Mouse (Mus musculus): ENCODE results near the gene Zfp37.
"Not testable (repeated sequence)": the region's sequence is repeated elsewhere in the genome, so short reads cannot be mapped to it uniquely, and the experiment has no call there.

Zfp37 gene

DNA sequence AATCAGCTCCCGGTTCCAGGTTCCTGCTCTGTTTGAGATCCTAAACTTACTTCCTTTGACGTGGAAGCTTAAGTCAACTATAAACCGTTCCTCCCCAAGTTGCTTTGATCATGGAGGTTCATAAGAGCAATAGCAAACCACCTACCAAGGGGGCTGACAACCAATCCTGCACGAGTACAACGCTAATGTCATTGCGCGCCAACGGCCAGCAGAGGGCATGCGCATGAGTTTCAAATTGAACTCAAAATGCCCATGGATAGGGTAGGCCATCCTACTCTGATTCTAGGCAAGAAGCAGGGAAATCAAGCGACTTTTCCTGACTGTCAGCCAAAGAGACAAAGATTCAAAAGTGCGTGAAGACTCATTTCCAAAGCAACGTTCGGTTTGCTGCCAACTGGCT, at the start of gene Zfp37:
Gene Zfp37, minus strand, starts transcription at position 279 of the 400 bp plus-strand sequence.
- DNase-seq, result peak; percentile 35

DNA sequence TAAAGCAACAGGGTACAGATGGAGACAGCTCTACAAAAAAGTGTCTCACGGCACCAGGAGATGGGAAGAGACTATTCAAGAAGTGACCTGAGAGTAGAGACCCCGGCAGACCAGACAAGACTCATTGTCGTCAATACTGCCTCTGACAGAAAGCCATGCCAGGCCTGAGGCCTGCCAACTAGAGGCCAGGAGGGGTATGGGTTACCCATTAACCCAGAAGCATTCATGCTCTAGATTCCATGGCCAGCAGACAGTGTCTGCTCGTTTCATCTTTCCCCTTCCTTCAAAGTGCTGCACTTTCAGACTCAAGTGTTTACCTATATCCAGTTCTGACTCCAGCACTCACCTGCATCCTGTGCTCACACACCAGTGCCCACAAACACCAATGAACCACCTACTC, 47.2 kb upstream of the Zfp37 start:
- no peak for DNase-seq

DNA sequence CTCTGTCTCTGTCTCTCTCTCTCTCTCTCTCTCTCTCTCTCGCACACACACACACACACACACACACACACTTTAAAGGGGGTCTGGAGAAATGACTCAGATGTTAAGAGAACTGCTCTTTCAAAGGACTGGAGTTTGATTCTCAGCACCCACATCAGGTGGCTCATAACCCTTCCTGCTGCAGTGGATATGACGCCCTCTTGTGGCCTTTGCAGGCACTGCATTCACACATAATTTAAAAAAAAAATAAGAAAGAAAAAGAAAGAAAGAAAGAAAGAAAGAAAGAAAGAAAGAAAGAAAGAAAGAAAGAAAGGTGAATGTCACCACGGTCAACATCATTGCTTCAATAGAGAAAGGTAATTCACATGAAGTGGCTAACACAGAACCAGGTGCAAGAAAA, 46.4 kb upstream of the Zfp37 start:
- no peak for DNase-seq

DNA sequence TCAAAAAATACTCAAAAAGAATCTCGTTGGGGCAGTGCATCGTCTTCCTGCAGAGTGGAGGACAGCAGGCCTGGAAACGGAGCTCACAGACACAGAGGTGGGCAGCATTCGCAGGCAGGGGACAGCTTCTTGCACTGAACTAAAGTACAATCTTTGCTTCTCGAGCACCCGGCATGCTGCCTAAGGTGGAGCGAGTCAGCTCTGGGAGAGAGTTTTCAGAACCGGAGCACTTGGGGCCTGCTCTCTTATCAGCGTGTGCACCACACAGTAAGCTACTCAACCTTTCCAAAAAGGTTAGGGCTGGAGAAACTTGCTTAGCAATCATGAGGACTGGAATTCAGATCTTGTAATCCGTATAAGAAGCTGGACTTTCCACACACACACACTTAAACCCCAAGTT, 45.8 kb upstream of the Zfp37 start:
- no peak for DNase-seq

DNA sequence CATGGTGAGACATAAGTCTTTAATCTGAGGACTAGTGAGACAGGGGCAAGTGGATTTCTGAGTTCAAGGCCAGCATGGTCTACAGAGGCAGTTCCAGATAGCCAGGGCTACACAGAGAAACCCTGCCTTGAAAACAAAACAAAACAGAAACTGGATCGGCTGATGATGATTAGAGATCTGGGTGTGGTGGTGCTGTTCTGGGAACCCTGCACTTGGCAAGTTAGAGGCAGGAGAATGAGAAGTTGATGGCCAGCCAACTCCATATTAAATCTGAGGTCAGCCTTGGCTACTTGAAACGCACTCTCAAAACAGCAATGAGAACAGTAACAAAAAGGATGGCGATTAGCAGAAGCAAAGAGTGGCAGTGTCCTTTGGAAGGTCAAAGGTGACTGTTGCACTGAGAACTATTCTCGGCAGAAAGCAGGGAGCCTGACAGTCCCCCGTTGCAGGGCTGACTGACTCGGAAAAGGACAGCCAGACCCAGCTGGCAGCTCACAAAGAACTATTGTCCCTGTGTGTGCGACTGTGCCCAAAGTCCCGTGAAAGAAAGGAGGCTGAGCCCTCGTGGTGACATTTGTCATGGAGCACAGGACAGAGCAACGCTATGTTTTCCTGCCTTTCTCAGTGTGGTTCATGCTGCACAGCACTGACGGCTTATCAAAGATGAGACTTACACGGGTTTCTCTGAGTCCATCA, 44.1 kb upstream of the Zfp37 start:
- DNase-seq, result no peak

DNA sequence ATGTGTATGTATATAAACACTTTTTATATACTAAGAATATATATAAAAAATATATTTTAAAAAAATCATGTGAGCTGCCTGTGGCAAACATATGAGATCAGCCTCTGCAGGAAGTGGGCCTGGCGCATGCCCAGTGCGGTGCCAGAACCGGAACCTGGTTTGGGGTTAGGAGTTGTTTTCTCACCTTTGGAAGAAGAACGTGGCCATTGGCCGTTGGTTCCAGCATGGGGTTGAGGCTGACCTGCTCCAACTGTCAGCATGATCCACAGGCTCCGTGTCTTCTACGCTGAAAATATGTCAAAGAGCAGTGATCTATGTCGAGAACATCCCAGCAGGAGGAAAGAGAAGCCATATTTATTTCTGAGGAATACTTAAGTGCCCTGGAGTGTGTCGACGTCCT, 43.1 kb upstream of the Zfp37 start:
- no peak for DNase-seq

DNA sequence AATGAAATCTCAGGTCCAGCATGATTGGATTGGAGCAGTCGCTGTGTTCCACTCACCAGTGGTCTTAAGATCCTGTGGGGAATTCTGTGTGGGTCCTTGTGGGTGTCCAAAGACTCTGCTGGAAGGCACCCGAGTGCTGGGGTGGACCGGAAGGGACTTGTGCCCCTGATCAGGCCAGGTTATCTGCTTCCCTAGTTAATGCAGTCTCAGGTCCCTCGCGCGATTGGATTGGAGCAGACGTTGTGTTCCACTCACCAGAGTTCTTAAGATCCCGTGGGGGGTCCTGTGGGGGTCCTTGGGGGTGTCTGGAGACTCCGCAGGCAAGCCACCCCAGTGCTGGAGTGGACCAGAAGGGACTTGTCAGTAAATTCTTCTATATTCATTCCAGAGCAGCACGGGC, 41.8 kb upstream of the Zfp37 start:
- no peak for DNase-seq

DNA sequence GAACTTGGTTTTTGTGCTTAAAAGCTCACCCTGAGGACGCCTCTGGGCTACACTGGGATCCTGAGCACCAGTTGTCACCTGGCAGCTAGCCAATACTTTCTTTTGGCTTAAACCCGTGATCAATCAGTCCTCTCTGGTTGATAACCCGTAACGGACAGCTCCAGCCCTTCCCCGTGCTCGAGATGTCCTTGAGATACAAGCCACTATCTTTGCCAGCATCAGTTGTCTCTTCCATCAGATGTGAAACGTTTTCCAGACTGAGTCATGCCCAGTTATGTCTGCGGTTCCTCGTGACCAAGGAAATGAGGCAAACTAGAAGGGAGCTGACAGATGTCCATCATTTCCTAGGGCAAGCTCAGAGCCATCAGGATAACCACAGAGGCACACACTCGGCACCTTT, 36.3 kb upstream of the Zfp37 start:
- no peak for DNase-seq

DNA sequence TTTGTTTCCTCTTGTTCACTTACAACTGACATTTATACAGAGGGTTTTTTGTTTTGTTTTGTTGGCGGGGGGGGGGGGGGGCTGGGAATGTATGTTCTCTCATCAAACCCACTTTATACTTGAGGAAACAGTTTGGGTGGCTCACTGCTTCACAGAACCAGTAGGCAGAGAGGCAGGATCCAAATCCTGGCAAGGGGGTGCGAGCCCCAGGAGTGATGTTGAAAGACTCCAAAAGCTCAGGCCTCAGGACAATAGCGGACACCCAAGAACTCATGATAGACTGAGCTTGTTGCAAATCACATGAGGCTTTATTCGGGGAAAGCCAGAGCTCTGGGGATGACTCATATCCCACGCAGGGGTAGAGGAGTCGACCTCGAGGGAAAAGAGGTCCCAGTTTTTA, 35.2 kb upstream of the Zfp37 start:
- not testable (repeated sequence) for DNase-seq

DNA sequence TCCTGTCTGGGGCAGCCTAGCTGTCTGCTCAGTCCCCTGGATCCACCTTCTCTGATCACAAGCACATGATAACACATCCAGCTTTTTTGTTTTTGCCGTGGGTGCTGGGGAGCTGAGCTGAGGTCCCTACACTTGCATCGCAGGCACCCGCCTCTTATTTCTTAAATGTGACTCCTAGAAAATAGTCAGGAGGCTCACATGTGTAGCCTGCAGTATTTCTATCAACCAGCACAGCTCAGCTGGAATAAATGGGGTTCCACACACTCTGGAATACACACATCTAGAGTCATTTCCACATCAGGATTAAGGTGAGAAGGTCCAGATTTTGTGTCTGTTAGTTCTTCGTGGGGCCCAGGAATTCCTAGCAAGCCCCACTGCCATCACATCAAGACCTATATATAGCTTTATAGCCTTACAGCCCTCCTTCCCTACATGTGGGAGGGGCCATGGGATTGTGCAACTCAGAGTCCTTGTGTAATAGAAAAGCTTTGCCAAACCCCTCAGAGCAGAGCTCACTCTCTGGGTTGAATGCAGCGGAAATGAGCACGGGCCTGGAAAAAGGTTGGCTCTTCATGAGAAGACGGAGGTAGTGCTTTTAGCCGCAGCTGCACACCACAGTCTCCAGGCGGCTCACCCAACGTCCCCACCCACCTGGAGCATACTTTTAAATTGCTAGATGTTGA, 34.4 kb upstream of the Zfp37 start:
- DNase-seq, result no peak

DNA sequence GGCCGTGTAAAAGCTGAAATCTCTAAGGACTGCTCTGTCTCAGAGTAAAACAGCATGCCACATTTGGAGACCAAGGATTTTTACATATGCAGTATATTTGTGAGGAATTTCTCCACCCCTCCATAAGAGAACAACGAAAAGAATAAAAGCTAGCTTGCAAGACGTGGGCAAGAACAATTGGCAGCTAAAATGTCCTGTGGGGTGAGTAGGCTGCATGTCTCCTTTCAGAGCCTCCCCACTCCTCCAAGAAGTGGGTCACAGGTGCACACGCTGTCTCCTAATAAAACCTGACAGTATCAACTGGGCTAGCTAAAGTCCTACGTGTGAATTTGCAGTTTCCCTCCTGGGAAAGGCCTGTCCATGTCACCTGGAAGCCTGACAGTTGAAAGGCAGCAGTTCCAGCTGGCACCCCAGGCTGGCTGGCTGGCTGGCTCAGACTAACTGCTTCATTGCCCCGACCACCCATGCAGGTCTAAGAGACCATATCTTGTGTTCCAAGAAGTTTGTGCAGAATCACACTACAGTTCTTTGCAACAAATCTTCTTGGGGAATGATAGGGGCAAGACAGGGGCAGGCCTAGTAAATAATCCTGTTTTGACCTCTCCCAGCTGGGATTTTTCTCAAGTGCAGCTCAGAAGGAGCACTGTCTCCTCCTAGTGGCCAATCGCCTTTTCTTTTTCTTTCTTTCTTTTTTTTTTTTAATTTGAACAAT, 32.4 kb upstream of the Zfp37 start:
- DNase-seq, result no peak

DNA sequence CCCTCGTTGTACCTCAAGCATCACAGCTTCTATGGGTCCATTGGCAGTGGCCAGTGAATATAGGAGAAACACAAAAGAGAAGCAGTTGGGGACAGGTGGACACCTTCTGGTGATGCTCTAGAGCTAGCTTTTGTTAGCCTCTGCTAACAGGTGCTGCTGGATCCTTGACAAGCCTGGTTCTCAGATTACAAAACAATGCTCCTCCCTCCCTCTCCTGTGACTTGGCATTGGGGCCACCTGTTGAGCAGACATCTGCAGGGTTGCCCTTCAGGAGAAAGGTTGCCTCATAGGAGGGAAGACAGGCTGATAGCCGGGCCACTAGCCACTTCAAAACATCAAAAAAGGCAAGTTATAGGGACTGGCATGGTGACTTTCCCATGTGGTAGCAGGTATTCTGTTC, 31.4 kb upstream of the Zfp37 start, which contains the start of gene Slc31a2:
Gene Slc31a2, plus strand, starts transcription at position 287 of the 400 bp plus-strand sequence.
- no peak for DNase-seq

DNA sequence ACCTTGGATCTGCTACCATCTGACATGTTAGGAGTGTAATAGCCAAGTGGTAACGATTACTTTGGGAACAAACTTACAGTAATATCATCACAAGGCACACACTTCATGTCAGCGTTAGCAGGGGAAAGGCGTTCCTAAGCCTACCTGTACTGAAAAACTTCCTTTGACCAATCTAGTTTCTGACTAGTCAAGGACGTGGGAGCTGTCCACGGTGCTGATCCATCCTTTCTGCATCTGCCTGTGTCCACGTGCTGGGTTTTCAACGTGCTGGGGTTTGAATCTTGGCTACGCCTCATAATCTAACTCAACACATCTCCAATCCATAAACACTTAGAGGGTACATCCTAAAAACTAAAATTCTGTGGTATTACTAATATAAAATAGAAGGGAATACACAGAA, 26.1 kb upstream of the Zfp37 start:
- DNase-seq, result peak; percentile 75

DNA sequence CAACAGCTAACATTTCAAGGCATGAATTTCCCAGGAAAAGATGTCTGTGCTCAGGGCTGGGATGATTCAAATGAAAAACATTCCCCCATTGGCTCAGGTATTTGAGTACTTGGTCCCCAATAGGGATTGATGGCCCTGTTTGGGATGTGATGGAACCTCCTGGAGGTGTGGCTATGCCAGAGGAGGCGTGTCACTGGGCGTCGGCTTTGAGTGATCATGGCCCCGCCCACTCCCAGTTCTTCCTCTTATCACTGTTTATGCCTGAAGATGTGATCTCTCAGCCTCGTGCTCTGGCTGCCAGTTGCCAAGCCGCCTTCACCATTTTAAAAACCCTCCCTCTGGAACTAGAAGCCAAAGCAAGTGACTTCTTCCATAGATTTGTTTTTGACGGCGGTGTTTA, 23.7 kb upstream of the Zfp37 start:
- DNase-seq, result no peak

DNA sequence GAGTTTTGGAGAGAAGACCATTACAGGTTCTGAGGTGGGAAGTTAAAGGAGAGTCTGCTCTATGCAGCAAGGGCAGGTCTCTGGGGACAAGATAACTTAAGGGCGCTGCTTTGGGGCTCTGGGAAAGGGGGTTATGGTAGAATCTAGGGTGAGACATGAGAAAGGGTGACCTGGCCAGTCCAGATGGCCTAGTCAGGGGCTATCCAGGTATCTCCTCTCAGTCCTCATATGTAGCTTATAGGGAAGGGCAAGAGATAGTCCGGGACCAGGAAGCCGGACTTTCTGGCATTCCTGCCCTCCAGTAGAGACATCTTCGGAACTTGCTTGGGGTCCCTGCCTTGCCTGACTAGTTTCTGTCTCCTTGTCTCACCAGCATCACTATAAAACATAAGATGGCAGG, 20.9 kb upstream of the Zfp37 start:
- no peak for DNase-seq

DNA sequence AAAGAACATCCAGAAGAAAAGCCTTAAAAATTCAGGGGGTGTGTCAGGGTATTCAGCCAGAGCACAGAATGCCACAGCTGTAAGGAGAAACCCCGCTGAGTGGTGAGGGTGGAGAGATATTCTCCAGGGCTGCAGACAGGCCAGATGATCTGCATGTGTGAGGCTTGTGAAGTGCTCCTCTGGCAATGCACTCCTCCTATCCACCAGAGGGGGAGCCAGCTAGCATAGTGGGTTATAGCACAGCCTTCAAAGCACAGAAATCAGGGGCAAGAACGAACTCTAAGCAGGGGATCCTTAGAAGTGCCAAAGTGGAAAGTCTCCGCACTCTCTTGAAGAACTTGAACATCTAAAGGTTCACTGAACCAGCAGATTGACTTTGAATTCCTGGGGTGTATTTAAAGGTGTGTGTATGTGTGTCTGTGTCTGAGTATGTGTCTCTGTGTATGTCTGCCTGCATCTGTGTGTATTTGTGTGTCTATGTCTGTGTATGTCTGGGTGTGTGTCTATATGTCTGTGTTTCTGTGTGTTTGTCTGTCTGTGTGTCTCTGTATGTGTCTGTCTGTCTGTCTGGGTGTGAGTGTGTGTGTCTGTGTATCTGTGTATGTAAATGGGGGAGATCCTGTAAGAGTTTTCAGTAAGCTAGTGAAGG, 20.2 kb upstream of the Zfp37 start:
- DNase-seq, result peak; percentile 41

DNA sequence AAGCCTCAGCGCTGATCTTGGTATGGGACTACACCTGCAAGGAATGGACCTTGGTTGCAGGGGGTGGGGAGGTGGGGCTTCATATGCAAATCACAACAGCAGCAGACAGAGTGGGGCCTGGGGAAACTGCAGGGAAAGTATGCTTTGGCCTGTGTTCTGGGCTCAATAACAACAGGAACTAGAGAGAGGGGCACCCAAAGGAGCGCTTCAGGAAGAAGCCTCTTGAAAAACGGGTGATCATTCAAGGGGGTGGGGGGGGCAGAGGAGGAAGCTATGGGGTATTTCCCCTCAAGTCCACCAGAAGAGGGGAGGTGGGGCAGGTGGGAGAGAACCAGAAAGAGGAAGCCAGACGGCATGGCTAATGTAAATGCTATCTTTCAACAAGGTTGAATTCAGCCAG, 17.5 kb upstream of the Zfp37 start:
- DNase-seq, result no peak

DNA sequence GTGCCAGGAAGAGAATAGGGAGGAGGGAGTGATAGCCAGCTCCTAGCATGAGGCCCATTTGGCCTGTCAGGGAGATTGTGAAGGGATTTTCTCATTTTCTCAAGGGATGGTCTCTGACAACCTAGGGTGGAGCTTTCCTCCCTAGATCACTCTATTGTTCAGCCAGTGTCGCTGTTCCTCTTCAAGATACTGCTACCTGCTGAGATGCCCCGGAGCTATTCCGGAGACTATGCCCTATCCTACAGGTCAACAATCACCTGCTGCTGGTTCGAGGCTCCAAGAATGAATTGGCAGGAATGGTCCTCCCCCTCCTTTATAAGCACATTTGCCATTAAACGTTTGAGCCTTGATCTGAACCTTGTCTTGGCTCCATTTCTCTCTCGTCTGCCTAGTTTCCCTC, 9.7 kb upstream of the Zfp37 start:
- no peak for DNase-seq

DNA sequence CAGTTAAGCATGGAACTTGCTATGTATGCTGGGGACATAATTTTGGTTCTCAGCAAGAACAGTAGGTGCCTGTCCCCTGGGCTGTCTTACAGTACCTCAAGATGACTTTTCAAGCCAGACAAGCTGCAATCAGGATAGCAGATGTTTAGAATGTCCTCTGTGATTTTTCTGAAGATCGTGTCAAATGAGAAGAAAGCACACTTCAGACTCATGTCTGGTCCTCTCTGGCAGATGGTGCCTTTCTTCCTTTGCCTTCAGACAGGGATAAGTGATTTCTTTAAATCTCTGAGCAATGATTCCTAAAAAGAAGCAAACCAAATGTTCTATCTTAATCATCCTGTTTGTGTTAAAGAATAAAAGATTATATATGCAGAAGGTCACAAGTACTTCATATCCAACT, 694 bp downstream of the Zfp37 start:
- DNase-seq, result no peak

DNA sequence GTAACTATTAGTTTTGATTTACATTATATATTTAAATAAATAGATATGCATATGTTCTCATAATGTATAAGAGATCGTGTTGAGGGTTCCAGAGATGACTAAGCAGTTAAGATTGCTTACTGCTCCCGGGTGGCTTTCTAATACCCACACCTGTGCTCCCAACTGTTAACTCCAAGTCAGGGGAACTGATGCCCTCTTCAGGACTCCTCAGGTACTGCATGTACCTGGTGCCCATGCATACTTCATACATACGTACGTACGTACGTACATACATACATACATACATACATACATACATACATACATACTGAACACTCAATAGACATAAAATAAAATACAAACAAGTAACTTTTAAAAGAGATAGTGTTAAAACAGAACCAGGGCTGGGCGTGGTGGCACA, 1.4 kb downstream of the Zfp37 start:
- peak; percentile 27 for DNase-seq

DNA sequence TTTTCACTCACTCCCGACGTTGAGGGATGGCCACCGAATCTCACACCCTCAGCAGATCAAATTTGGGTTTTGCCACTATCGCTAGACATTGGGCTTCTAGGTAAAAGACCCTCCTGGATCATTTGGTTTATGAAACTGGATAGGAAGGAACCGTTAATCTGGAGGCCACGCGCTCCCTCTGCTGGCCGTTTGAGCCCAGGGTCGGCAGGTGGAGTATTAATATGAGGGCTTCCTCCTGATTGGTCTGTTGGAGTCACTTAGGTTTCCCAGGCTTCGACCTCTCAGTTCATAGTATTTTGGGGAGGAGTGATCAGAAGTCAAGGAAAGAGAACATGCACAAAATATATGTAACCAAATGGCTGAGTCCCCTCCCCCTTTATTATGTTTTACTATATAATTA, 2.5 kb downstream of the Zfp37 start:
- DNase-seq, result peak; percentile 42

DNA sequence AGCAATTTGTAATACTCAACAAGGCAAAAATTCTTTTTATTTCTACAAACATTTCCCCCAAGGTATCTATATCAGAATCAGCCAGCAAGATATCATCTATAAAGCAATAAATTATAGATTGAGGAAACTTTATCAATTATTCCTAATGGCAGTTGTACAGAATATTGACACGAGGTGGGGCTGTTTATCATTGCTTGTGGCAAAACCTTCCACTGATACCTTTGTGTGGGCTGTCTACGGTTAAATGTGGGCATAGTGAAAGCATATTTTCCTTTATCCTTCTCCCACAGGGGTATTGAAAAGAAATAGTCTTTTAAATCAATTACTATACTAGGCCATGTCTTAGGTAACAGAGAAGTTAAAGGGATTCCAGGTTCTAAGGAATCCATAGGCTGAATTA, 17.4 kb downstream of the Zfp37 start:
- DNase-seq, result no peak

DNA sequence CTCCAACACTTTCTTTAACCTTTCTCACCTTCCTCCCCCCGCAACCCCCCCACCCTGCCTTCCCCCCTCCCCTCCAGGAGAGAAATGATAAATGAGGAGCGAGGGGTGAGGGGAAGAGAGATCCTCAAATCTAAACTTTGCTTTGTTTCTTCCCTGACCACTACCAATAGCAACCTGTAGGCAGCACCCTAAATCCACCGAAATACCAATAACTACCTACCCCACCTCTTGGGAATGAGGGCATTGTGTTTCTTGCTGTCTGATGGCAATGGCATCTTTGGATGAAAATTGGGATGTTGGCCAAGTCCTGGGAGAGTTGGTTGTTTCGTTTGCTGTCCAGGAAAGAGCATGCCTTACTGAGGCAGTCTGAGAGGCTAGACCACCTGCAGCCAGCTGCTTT, 20.8 kb downstream of the Zfp37 start:
- no peak for DNase-seq

Data from thymus, postnatal 4 days (tissue).